Mouse (Mus musculus): ENCODE measurements around the gene Toporsl. TPM values are rescaled to one million over a fixed set of nuclear protein-coding genes. Genes with fewer than 3 reads are reported as not detected.

Gene Toporsl
- total RNA-seq (2014; fragmentation: Nextera tagmentation) (not detected in 2 replicates), total RNA-seq (2017) (not detected in 2 replicates)

DNA sequence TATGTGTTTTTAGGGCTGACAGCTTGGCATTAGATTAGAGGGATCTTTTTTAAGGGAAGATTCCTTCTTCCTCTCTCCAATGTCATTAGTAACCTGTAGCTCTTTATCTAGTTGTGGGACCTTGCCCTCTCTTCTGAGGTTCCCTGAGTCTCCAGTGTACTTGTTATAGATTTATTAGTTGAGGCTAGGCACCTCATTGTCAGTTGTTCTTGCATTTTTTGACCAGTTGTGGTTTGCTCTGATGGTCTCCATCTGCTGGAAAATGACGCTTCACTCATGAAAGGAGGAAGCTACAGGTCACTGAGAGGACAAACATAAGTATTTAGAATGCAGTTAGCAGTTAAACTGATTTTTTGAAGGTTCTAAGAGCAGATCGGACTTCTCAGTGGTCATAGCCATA lies at the start of gene Toporsl:
TSS of gene Toporsl (plus strand) at position 348 of the 400 bp plus-strand sequence.
- ATAC-seq (replicated peaks; ENCODE audit: poor library complexity, severe bottlenecking) = no peak

DNA sequence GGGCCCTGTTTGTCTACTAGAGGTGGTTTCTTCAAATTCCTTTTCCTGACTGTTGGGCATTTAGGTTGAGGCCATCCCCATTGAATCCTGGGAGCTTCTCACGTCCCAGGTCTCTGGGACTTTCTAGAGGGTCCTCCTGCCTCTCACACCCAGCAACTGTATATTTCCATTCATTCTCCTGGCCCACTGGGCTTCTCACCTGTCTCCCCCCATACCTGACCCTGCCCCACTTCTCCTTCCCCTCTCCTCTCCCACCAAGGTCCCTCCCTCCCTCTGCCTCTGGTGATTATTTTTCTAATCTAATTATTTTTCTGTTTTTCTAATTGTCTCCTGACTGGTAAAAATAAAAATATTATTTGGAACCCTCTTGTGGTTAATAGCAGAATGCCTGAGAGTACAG lies 38.4 kb upstream of the Toporsl start:
- no peak for ATAC-seq (replicated peaks; ENCODE audit: poor library complexity, severe bottlenecking)

DNA sequence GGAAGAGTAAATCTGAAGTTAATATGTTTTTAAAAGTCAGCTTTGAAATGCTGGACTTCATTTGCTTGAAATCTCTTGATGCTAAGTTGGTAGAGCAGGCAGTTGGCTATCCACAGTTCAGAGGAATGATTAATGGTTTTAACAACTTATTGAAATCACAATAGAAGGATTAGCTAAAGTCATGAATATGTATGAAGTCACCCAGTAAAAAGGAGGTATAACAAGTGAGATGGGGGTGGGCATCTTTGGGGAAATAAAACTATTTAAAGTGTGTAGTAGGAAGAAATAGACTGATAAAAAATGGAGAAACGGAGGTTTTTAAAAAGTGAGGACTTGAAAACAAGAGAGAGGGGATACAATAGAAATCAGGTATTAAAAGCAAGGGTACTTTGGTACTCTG lies 38.0 kb upstream of the Toporsl start:
- no peak for ATAC-seq (replicated peaks; ENCODE audit: poor library complexity, severe bottlenecking)

DNA sequence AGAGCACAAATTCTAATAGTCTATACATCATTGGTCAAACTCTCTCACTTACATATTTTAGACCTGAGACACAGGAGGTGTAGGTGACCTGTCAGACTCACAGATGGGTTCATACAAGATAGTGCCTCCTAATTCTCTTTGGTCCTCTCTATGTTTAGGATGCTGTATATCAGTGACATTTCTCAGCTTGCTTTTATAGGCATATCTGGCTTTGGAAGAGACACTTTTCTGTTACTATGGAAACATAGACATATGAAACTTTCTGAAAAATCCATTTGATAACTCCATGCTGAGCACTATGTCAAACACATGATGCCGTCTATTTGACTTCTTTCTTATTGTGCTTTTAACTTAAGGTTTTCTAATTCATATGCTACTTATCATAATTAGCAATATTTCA lies 32.2 kb upstream of the Toporsl start:
- ATAC-seq (replicated peaks; ENCODE audit: poor library complexity, severe bottlenecking) = no peak

DNA sequence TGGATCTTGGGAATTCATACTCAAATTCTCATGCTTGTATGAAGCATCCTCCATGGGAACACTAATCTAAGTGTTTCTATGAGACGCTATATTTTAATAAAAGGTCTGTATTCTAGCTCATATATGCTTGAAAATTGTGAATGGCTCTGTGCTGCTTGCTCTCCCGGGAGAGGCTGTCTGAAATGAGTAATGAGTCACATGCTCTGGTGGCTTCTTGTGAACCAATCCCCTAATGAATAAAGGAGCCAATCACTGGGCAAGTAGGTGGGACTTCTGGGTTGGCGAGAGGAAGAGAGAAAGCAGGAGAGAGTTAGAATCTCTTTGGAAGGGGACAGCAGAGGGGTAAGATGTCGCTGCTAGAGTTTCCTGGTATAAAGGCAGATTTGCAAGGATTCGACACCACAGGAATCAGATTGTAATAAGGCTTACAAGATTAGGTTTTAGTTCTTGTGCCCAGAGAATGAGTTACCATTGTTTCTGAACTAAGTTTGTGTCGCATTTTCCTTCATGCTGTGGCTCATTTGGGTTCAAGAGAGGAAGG lies 9.8 kb upstream of the Toporsl start:
- ATAC-seq (replicated peaks; ENCODE audit: poor library complexity, severe bottlenecking) = no peak

DNA sequence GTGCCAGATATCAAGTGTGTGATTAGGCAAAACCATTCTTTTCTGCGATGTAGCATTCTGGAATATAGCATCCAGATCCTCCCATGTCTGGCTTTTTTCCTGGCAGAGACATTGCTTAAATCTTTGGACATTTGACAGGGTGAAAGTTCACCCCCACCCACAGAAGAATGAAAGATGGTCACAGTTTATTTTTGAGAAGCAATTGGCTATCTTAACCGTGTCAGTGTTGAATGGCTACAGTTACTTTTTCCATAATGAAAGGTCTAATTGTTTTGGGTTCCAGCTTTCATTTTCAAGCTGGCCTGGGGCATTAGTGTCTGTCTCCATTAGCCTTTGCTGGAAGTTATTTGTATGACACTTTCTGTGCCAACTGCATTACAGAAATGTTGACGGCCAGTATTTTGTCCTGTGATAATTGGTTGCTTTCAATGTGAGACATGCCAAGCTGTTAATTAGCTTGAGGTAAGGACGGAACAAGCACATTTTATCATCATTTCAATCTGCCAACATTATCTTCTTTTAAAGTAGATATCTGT lies 2.2 kb upstream of the Toporsl start:
- ATAC-seq (replicated peaks; ENCODE audit: poor library complexity, severe bottlenecking) = no peak

DNA sequence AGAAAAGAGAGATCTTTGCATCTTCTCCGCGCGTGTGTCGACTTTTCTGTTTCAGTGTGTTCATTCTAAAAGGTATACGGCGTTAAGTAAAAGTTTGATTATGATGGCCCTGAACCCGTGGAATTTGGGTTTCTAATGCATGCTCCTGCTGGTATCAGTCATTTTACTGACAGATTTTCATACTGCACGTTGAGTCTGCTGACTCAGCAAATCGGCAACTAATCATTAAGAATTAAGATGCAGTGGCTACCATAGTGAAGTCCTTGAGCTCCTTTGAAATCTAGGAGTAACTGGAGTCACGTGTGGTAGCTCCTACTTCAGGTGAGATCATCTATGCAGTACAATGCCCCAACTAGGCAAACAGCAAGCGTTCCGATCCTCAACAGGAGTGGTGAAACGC lies 1.4 kb upstream of the Toporsl start:
- no peak for ATAC-seq (replicated peaks; ENCODE audit: poor library complexity, severe bottlenecking)

DNA sequence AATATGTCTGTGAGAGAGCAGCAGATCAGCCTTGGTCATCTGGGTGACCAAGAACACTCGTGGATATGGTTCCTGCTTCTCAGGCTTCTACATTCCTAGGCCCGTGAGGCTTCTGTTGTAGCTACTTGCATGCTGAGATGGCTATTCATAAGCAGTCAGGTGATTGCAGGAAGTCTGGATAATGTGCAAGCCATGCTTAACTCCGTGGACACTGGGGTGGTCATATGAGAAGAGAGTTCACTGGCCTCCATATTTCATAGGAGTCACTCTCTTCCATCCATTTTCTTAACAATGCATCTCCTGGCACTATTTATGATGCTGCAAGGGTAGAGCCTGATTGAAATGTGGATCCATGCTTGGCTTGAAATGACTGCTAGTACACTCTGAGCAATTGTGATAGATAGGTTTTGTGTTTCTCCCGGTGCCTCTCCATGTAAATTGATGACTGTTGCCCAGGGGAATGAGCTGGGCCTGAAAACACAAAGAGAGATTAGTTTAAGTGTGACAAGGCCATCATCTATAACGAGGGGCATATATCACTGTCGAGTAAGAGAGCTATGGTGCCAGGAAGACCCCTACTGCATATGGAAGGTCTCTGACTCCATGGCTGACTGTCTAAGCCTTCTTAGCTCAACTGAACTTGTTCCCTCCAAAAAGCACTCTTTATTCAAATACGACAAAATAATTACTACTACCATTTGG lies 2.3 kb downstream of the Toporsl start:
- no peak for ATAC-seq (replicated peaks; ENCODE audit: poor library complexity, severe bottlenecking)

DNA sequence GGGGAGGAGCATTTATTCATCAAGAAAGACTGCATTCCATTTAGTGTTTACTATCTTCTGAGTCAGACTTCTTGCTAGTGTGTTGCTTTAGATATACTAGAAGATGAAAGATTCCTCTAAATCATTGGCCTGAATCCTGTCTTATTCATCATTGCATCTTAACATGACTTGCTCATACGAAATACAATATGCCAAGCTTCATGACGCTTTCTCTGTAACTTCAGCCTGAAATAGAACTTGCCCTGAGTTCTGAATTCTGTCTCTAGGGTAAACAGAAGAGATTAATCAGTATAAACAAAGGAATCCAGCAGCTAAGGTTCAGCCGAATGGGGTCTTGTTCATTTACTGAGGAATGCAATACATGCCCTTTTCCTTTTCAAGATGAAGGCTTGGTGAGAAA lies 10.8 kb downstream of the Toporsl start:
- ATAC-seq (replicated peaks; ENCODE audit: poor library complexity, severe bottlenecking) = no peak

DNA sequence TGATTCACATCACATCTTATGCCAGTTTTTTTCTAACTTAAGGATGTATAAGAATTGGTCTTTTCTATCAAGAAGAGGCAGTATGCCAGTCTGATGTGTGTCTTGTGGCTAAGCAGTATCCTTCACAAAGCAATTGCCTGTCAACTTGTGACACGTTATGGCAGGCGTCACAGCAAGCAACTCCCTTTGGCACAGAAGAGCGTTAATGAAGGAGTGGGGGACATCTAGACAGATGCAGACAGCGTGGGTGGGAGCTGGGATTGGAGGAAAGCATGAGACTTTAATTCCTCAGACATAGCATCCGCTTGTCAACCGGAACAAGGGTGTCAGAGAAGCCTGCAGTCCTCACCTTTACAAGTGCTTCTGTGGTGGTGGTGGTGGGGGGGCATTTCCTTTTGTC lies 38.9 kb downstream of the Toporsl start:
- ATAC-seq (replicated peaks; ENCODE audit: poor library complexity, severe bottlenecking) = no peak

DNA sequence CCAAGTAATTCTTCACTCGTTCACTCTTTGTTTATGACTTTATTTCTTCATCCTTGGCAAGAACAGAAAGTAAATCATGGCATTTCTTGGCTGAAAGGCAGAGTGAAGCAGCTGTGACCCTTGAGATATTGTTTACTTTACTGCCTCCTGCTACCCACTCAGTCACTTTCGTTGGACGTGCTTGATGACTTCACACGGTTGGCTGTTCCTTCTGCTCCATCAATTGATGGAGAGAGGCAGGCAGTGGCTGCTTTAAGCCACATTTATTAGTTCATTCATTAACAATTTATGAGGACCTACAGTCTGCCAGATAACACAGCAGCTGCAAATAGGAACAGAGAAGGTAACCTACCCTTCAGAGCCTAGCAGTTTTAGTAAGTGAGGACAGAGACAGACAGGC lies 51.7 kb downstream of the Toporsl start:
- ATAC-seq (replicated peaks; ENCODE audit: poor library complexity, severe bottlenecking) = no peak

DNA sequence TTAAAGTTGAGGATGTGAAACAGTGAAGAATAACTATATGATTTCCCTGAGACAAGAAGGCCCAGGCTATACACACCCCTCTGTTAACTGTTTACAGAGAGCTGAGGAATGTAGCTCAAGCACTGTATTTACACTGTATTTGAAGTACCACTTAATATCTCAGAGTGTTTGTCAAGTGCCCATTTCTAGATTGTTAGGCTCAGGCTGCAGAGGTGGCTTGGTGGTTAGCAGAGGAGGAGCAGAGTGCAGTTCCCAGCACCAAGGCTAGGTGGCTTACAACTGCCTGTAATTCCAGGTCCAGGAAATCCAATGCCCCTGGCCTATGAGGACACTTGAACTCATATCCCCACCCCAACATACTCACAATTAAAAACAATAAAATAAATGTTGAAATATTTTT lies 63.6 kb downstream of the Toporsl start:
- no peak for ATAC-seq (replicated peaks; ENCODE audit: poor library complexity, severe bottlenecking)

DNA sequence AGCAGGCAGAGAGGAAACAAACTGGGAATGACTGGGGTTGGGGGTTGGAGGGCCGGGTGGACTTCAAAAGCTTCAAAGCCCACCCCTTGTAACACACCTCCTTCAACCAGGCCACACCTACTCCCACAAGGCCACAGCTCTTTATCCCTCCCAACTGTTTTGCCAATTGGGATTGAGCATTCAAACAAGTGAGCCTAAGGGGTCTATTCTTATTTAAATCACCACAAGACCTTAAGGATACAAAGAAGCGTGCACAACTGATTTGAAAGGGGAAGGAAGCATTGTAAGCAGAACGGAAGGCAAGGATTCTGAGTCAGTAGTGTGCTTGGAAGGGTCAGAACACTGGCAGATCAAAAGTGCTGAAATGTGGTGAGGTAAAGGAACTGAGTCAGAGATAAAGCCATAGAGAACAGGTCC lies 64.6 kb downstream of the Toporsl start:
- ATAC-seq (replicated peaks; ENCODE audit: poor library complexity, severe bottlenecking) = no peak

DNA sequence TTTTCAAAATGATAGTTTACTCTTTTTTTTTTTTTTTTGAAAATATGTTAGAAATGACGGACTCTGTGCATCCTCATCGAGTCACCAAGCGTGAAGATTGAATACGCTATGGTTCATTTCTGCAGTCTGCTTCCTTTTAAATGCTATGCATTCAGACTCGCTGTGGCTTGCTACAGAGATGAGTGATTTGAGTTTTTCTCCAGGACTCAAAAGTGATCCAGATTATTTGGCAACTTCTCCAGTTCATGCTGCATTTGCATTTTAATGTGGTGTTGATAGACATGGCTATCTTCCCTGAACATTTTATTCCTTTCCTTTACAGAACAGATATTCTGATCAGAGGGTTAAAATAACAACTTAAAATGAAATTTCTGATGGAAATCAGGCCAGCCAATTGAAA lies 65.2 kb downstream of the Toporsl start:
- no peak for ATAC-seq (replicated peaks; ENCODE audit: poor library complexity, severe bottlenecking)

Other genes with a start within 250 kb of the Toporsl start
- gene Smc2, start 157.0 kb upstream of the Toporsl start, total RNA-seq (2014; fragmentation: Nextera tagmentation) = 46.8 and 46.9 TPM in 2 replicates
- 166 and 195 TPM in 2 replicates for gene Smc2, start 157.0 kb upstream of the Toporsl start, total RNA-seq (2017)
- gene Vma21-ps, start 99.0 kb upstream of the Toporsl start, total RNA-seq (2014; fragmentation: Nextera tagmentation) = 5.3 TPM in 1 of 2 replicates, not detected in the other
- gene Vma21-ps, start 99.0 kb upstream of the Toporsl start, total RNA-seq (2017) = not detected in 2 replicates
- gene Olfr275, start 218.3 kb downstream of the Toporsl start, total RNA-seq (2014; fragmentation: Nextera tagmentation) = not detected in 2 replicates
- gene Olfr275, start 218.3 kb downstream of the Toporsl start, total RNA-seq (2017) = not detected in 2 replicates

All from granulocyte monocyte progenitor cell, adult 5-6 weeks (primary cell).